Mouse (Mus musculus) intestine, embryonic 16.5 days (tissue): ENCODE measurements at regions not wholly inside any gene's neighbourhood (a gene's known extent, or its start where the extent isn't known, plus 50 kb on each side); places are given as distances from the start of the nearest gene placed in this dataset.

ENCODE experiments used
- ATAC-seq: fragments of 200-750 bp; cut with Nextera tagmentation; 2 replicates; pipeline ENCODE4 v1.8.0; 2017; ENCODE audit warnings: moderate TSS enrichment, moderate library complexity
- H3K27ac ChIP-seq: fragments of 300-500 bp; sonication (generic); 2 replicates; pipeline ENCODE4 v1.5.1; 2014; ENCODE audit warnings: mild to moderate bottlenecking, low read length
- H3K27me3 ChIP-seq: fragments of 300-500 bp; sonication (generic); replicated peaks from 2 replicates; pipeline ENCODE4 v1.6.1; 2014; ENCODE audit warnings: low read length, control low read depth, mixed read lengths; ENCODE audit not compliant: control insufficient read depth, insufficient read depth
- H3K36me3 ChIP-seq: fragments of 300-500 bp; sonication (generic); 2 replicates; pipeline ENCODE4 v1.6.1; 2014; ENCODE audit warnings: low read length, control low read depth; ENCODE audit not compliant: control insufficient read depth, insufficient read depth
- H3K4me1 ChIP-seq: fragments of 300-500 bp; sonication (generic); 2 replicates; pipeline ENCODE4 v1.6.1; 2014; ENCODE audit warnings: low read length, control low read depth, mixed read lengths; ENCODE audit not compliant: control insufficient read depth, insufficient read depth
- H3K4me2 ChIP-seq: fragments of 300-500 bp; sonication (generic); 2 replicates; pipeline ENCODE4 v1.6.1; 2014; ENCODE audit warnings: low read depth, low read length, control low read depth
- H3K4me3 ChIP-seq: fragments of 300-500 bp; sonication (generic); 2 replicates; pipeline ENCODE4 v1.5.1; 2014; ENCODE audit warnings: mild to moderate bottlenecking, low read length
- H3K9ac ChIP-seq: fragments of 300-500 bp; sonication (generic); 2 replicates; pipeline ENCODE4 v1.6.1; 2014; ENCODE audit warnings: low read depth, low read length
- H3K9me3 ChIP-seq: fragments of 300-500 bp; sonication (generic); 2 replicates; pipeline ENCODE4 v1.6.1; 2016; ENCODE audit warnings: low read length, control low read depth; ENCODE audit not compliant: control insufficient read depth
- WGBS: fragments of 180-500 bp; shearing (Covaris S2); extraction: QIAGEN DNeasy Blood & Tissue Kit; methylation state at CpG from one replicate; pipeline ENCODE4 v1.1.7; 2014; 5-methylcytosine and 5-hydroxymethylcytosine counted together

DNA sequence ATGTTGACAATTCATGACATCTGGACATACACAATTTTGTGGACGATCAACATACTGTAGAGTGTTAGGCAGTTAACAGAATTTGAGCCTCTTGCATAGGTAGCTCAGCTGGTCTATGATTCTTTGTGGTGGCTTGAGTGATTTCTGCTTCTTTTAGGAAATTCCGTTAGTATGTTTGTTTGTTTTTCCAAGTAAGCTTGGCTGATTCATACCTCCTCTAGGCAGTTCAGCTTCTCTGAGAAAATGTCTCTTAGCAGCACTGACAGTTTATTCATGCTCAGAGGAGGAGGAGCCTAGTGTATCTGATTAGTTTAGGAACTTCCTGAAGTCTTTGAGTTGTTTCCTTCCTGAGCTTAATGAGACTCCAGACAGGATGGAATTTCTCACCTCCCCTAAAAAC is 321.7 kb upstream of the A1bg start:
- WGBS, result 70% methylated on average over 2 of the region's 2 CpGs

DNA sequence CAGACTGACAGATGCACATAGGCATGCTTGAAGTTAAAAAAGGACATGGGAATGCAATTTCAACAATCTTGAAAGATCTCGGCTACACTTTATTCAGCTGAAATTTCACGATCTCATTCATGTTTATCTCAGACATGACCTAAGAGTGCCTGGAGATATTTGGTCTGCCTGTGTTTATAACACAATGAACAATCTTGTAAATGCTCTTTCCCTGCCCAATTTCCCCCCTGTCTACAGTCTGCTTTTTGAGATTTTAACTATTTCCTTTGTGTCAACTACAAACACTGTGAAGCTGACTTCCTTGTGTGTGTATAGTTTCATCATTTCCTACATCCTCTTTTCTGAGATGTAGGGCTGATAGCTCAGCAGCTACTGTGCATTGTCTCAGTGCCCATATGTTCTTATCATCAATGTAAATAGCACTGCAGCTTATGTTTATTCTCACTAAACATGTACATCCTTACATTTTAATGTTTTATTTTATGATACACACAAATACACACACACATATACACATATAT is 319.4 kb upstream of the A1bg start:
- WGBS, result 58% methylated on average over 2 of the region's 2 CpGs

More for the DNA sequence above, 321.7 kb upstream of the A1bg start:
- no peak for ATAC-seq
- H3K4me3 ChIP-seq, result no peak overlapping the region
- no peaks in the 10 kb centered on the region for H3K4me1 ChIP-seq
- no peak overlapping the region for H3K27ac ChIP-seq
- H3K27me3 ChIP-seq, result no peaks in the 10 kb centered on the region
- no peaks in the 10 kb centered on the region for H3K9me3 ChIP-seq
- no peak overlapping the region for H3K4me2 ChIP-seq
- no peak overlapping the region for H3K9ac ChIP-seq
- H3K36me3 ChIP-seq, result no peaks in the 10 kb centered on the region

DNA sequence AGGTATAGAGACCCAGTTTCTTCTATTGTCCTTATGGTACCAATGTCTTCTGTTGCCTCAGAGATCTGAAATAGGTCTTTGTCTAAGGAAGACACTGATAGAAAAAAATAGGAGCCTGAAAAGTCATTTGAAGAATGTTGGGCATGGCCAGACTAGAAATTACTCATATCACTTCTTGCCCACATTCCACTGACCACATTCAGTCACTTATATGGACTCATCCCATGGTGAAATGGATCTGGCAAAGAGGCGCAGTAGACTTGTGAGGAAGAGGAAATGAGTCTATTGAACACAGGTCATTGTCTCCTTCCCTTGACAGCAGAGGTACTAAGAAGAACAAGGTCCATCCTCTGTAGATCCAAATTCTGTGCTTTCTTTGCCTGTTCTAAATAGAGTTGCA is 318.9 kb upstream of the A1bg start:
- no peak overlapping the region for H3K9ac ChIP-seq
- ATAC-seq, result no peak
- no peak overlapping the region for H3K4me3 ChIP-seq
- H3K27ac ChIP-seq, result no peak overlapping the region
- H3K4me1 ChIP-seq, result no peaks in the 10 kb centered on the region
- no peaks in the 10 kb centered on the region for H3K9me3 ChIP-seq
- 91% methylated on average over 1 of the region's 1 CpGs for WGBS
- no peaks in the 10 kb centered on the region for H3K27me3 ChIP-seq
- no peaks in the 10 kb centered on the region for H3K36me3 ChIP-seq
- no peak overlapping the region for H3K4me2 ChIP-seq

More for the DNA sequence above, 319.4 kb upstream of the A1bg start:
- Histone ChIP-seq H3K4me3 (no peak overlapping the region), H3K4me2 (no peak overlapping the region), H3K27ac (no peak overlapping the region), H3K4me1 (no peaks in the 10 kb centered on the region), H3K36me3 (no peaks in the 10 kb centered on the region), H3K27me3 (no peaks in the 10 kb centered on the region), H3K9ac (no peak overlapping the region), H3K9me3 (no peaks in the 10 kb centered on the region)
- no peak for ATAC-seq

DNA sequence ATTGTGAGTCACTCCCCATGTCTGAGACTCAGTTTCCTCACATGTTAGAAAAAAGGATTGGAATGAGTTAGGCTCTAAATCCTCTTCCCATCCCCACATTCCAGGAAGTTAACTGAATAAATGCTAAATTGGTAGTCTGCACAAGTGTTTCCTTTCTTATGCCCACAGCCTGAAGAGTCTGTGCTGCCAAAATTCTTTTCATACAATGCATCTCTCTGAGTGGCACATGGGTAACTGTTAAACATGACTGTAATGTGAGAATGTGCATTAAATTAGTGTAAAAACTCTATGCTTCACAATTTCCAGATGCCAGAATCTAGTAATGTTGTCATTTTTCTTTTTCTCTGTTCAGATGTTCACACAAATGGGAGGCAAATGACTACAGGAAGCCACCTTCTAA is 317.5 kb upstream of the A1bg start:
- Histone ChIP-seq H3K4me1 (no peaks in the 10 kb centered on the region), H3K9ac (no peak overlapping the region)
- ATAC-seq, result no peak

DNA sequence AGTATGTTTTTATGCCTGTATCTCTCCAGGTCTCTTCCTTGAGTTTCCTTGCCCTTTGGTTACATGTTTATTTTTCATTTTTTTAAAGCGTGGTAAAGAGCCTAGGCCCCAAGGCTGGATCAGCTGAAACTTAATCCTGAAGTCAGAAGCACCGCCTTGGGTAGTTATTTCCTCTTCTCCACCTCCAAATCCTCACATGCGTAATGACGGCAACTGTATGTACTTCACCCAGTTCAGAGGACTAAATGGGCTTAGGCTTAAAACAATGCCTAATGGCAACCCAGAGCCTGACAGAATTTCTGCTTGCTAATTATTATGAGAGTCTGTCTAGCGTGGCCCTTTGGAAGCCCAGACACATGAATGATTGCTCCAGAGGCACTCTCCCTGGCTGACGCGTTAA is 316.6 kb upstream of the A1bg start:
- no peak overlapping the region for H3K4me2 ChIP-seq
- ATAC-seq, result no peak
- no peak overlapping the region for H3K9ac ChIP-seq
- H3K27me3 ChIP-seq, result no peaks in the 10 kb centered on the region
- H3K4me1 ChIP-seq, result no peaks in the 10 kb centered on the region
- H3K27ac ChIP-seq, result no peak overlapping the region
- H3K9me3 ChIP-seq, result no peaks in the 10 kb centered on the region
- WGBS, result 79% methylated on average over 7 of the region's 7 CpGs
- no peaks in the 10 kb centered on the region for H3K36me3 ChIP-seq
- H3K4me3 ChIP-seq, result no peak overlapping the region

More for the DNA sequence above, 317.5 kb upstream of the A1bg start:
- no peaks in the 10 kb centered on the region for H3K9me3 ChIP-seq
- no peak overlapping the region for H3K27ac ChIP-seq
- no peaks in the 10 kb centered on the region for H3K27me3 ChIP-seq
- H3K4me2 ChIP-seq, result no peak overlapping the region
- no peak overlapping the region for H3K4me3 ChIP-seq
- no peaks in the 10 kb centered on the region for H3K36me3 ChIP-seq

DNA sequence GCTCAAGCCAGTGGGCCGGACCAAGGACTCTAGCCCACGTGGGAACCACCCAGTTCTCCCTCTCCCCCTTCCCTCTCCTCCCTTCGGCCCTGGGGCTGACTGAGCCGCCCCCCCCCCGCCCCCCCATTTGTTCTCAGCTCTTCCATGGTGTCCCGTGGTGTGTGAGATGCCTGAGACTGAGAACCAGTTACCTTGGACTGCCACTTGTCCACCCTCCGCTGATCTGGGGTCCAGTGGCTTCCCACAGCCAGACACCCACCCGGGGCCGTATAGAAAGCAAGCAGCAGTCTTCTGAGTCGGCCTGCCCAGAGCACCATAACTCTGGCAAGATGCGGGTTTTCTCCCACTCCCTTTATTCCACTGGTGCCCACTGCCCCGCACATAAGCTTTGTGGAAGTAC is 316.2 kb upstream of the A1bg start:
- no peak for ATAC-seq
- H3K4me2 ChIP-seq, result no peak overlapping the region
- WGBS, result 73% methylated on average over 10 of the region's 12 CpGs

DNA sequence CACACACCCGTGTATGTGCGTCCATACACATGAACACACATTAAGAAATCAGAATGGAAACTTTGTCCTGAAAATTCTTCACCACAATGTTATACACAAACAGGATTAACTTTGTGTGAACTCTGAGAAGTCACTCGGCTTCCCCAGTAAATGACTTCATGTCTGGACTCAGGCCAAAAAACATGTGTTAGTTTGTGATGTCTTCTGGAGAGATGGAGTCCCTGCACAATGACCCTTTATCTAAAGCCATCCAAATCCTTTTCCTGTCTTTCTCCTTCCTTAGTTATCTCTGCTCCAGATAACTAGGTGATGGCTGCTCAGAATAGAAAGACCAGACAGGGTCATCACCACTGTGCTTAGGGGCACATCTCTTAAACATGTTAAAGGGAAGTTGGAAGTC is 306.8 kb upstream of the A1bg start:
- WGBS, result 51% methylated on average over 3 of the region's 3 CpGs
- Histone ChIP-seq H3K27ac (no peak overlapping the region), H3K4me1 (no peaks in the 10 kb centered on the region), H3K4me3 (no peak overlapping the region), H3K4me2 (no peak overlapping the region), H3K9ac (no peak overlapping the region), H3K36me3 (no peaks in the 10 kb centered on the region), H3K27me3 (no peaks in the 10 kb centered on the region), H3K9me3 (no peaks in the 10 kb centered on the region)
- no peak for ATAC-seq

More for the DNA sequence above, 316.2 kb upstream of the A1bg start:
- Histone ChIP-seq H3K4me1 (no peaks in the 10 kb centered on the region), H3K27me3 (no peaks in the 10 kb centered on the region), H3K27ac (no peak overlapping the region), H3K4me3 (no peak overlapping the region), H3K36me3 (no peaks in the 10 kb centered on the region), H3K9me3 (no peaks in the 10 kb centered on the region), H3K9ac (no peak overlapping the region)

DNA sequence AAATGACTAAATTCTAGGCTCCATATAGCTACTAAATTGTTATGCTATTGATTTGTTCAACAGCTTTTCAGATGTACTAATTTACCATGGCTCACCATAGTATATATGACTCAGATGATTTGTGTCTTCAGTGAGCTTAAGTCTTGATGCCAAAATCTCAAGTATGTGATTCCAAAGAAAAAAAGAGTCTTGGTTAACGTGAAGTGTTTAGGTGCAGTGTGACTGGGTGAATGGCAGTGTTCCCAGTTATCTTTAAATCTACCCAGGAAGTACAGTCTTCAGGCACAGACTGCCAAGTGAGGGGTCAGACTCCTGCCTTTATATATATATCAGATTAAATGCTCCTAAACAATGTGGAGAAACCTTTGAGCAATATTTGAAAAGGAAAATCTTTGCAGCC is 300.1 kb upstream of the A1bg start:
- Histone ChIP-seq H3K27ac (no peak overlapping the region), H3K9ac (no peak overlapping the region), H3K9me3 (no peaks in the 10 kb centered on the region), H3K4me3 (no peak overlapping the region), H3K36me3 (no peaks in the 10 kb centered on the region), H3K4me2 (no peak overlapping the region), H3K4me1 (no peaks in the 10 kb centered on the region), H3K27me3 (no peaks in the 10 kb centered on the region)
- WGBS, result 38% methylated on average over 1 of the region's 1 CpGs
- ATAC-seq, result no peak

DNA sequence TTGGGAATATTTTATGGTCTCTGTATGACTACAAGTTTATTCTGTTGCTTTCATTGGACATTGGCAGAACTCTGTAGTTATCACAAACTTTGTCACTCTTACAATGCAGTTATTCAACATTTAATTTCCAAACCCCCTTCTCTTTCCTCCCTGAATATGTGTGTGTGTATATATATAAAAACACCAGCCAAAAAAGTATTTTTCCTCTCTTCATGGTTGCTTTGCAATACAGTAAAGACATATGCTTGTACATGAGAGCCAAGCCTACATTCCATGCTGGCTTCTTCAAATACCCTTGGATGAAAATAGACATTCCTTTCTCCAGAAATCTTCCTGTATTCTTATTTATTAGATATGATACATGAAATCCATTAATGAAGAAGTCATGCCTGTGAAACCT is 287.3 kb upstream of the A1bg start:
- no peaks in the 10 kb centered on the region for H3K9me3 ChIP-seq
- no peak overlapping the region for H3K4me2 ChIP-seq
- H3K27ac ChIP-seq, result no peak overlapping the region
- no peaks in the 10 kb centered on the region for H3K36me3 ChIP-seq
- no peaks in the 10 kb centered on the region for H3K27me3 ChIP-seq
- H3K4me3 ChIP-seq, result no peak overlapping the region
- H3K9ac ChIP-seq, result no peak overlapping the region
- no peaks in the 10 kb centered on the region for H3K4me1 ChIP-seq
- no peak for ATAC-seq

DNA sequence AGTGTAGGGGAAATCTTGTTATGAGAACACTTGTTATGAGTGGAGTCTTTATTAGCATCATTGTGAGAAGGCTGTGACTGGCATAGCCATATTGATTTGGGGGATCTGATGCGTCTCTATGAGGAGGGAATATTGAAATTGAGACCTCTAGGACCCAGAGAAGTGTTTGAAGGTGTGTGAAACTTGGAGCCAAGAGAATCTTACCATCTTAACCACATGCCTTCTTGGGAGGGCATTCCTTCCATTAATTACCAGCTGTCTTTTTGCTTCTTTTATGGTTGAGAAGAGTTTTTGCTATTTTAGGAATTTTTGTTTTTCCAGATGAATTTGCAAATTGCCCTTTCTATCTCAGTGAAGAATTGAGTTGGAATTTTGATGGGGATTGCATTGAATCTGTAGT is 267.2 kb upstream of the A1bg start:
- no peak for ATAC-seq
- Histone ChIP-seq H3K9me3 (no peaks in the 10 kb centered on the region), H3K4me3 (no peak overlapping the region), H3K36me3 (no peaks in the 10 kb centered on the region), H3K9ac (no peak overlapping the region), H3K27me3 (no peaks in the 10 kb centered on the region), H3K4me2 (no peak overlapping the region), H3K27ac (no peak overlapping the region), H3K4me1 (no peaks in the 10 kb centered on the region)
- WGBS, result 76% methylated on average over 1 of the region's 1 CpGs
